Mouse (Mus musculus) neural tube, embryonic 12.5 days (tissue): Measurements from ENCODE around the gene Iqce. TPM values are rescaled to one million over a fixed set of nuclear protein-coding genes. Genes with fewer than 3 reads are reported as not detected.
A peak's percentile ranks its signal among the peaks of the same experiment; 100 is the strongest.

ENCODE experiments used
- ATAC-seq: fragments of 200-750 bp; cut with Nextera tagmentation; 2 replicates; pipeline ENCODE4 v1.8.0; 2017; ENCODE audit warnings: low read depth, mild to moderate bottlenecking, moderate TSS enrichment, moderate library complexity; ENCODE audit not compliant: low FRiP score
- H3K27ac ChIP-seq: fragments of 300-500 bp; sonication (generic); 2 replicates; pipeline ENCODE4 v1.5.1; 2016
- H3K27me3 ChIP-seq: fragments of 300-500 bp; sonication (generic); replicated peaks from 2 replicates; pipeline ENCODE4 v1.6.1; 2016; ENCODE audit warnings: mild to moderate bottlenecking
- H3K36me3 ChIP-seq: fragments of 300-500 bp; sonication (generic); 2 replicates; pipeline ENCODE4 v1.6.1; 2016; ENCODE audit warnings: mild to moderate bottlenecking
- H3K4me1 ChIP-seq: fragments of 300-500 bp; sonication (generic); 2 replicates; pipeline ENCODE4 v1.6.1; 2016
- H3K4me2 ChIP-seq: fragments of 300-500 bp; sonication (generic); replicated peaks from 2 replicates; pipeline ENCODE4 v1.6.1; 2016; ENCODE audit warnings: mild to moderate bottlenecking
- H3K4me3 ChIP-seq: fragments of 300-500 bp; sonication (generic); 2 replicates; pipeline ENCODE4 v1.5.1; 2016
- H3K9ac ChIP-seq: fragments of 300-500 bp; sonication (generic); 2 replicates; pipeline ENCODE4 v1.6.1; 2016; ENCODE audit warnings: mild to moderate bottlenecking
- H3K9me3 ChIP-seq: fragments of 300-500 bp; sonication (generic); 2 replicates; pipeline ENCODE4 v1.6.1; 2016; ENCODE audit warnings: mild to moderate bottlenecking
- WGBS: fragments of 180-500 bp; shearing (Covaris S2); methylation state at CpG from one replicate; pipeline ENCODE4 v1.1.7; 2016; 5-methylcytosine and 5-hydroxymethylcytosine counted together
- polyA plus RNA-seq: library from polyadenylated mRNA; unstranded; fragments of >200 nt; fragmentation: Nextera tagmentation; extraction: Ambion mirVana; gene quantifications from 2 replicates; pipeline ENCODE4 v1.2.1, GENCODE M21; 2016

The Iqce gene
- polyA plus RNA-seq, 1 experiment from 2014 or later: 29.5 TPM

- 90% methylated on average over 11 of the region's 11 CpGs for WGBS
- no peak for ATAC-seq
- Histone ChIP-seq H3K27me3 (peaks cover 18% of the 10 kb centered on the region), H3K9me3 (0 out of 2 replicates have a peak, but pooled peaks cover 2% of the 10 kb centered on the region), H3K36me3 (no peaks in the 10 kb centered on the region), H3K4me2 (no peak overlapping the region), H3K4me1 (peaks cover 8% of the 10 kb centered on the region), H3K9ac (no peak overlapping the region), H3K27ac (no peak overlapping the region), H3K4me3 (no peak overlapping the region)
Observed at GRCm38 (mm10) chr5:140731040-140731797, 29.0 kb upstream of the Iqce start.

GRCm38 (mm10) chr5:140726946-140727740 lies 25.0 kb upstream of the Iqce start:
- Histone ChIP-seq H3K4me3 (no peak overlapping the region), H3K36me3 (no peaks in the 10 kb centered on the region), H3K27me3 (no peaks in the 10 kb centered on the region), H3K4me1 (peaks cover 13% of the 10 kb centered on the region; the same call in 1 of the 2 replicates), H3K27ac (peak overlapping the region; percentile 1; the same call in 1 of the 2 replicates), H3K9me3 (no peaks in the 10 kb centered on the region), H3K9ac (no peak overlapping the region), H3K4me2 (no peak overlapping the region)
- WGBS: 86% methylated on average over 17 of the region's 17 CpGs
- no peak for ATAC-seq

GRCm38 (mm10) chr5:140726062-140726839 lies 24.1 kb upstream of the Iqce start:
- Histone ChIP-seq H3K36me3 (no peaks in the 10 kb centered on the region), H3K27me3 (no peaks in the 10 kb centered on the region), H3K9me3 (no peaks in the 10 kb centered on the region), H3K4me3 (no peak overlapping the region), H3K27ac (peak overlapping the region; percentile 1; the same call in 1 of the 2 replicates), H3K4me2 (no peak overlapping the region), H3K9ac (no peak overlapping the region), H3K4me1 (peaks cover 13% of the 10 kb centered on the region; the same call in 1 of the 2 replicates)
- 68% methylated on average over 7 of the region's 7 CpGs for WGBS
- ATAC-seq: peak; percentile 85

- peaks cover 13% of the 10 kb centered on the region; the same call in 1 of the 2 replicates for H3K4me1 ChIP-seq
- H3K27me3 ChIP-seq: no peaks in the 10 kb centered on the region
- H3K36me3 ChIP-seq: peaks cover 9% of the 10 kb centered on the region
- H3K4me2 ChIP-seq: no peak within 1 kb of the TSS
- no peaks in the 10 kb centered on the region for H3K9me3 ChIP-seq
- peak; percentile 44 for ATAC-seq
- H3K27ac ChIP-seq: no peak within 1 kb of the TSS
- 70% methylated on average over 13 of the region's 13 CpGs for WGBS
- 0 out of 2 replicates have a peak within 1 kb of the TSS, but pooled peaks have one; percentile 17 for H3K9ac ChIP-seq
- H3K4me3 ChIP-seq: no peak within 1 kb of the TSS
Observed at GRCm38 (mm10) chr5:140723822-140724221, 21.6 kb upstream of the Iqce start, which contains the start of gene Amz1. Gene Amz1 (plus strand): TSS chr5:140724127.

GRCm38 (mm10) chr5:140722121-140722520 lies 19.9 kb upstream of the Iqce start:
- Histone ChIP-seq H3K4me2 (no peak overlapping the region), H3K27ac (no peak overlapping the region), H3K4me1 (peaks cover 13% of the 10 kb centered on the region; the same call in 1 of the 2 replicates), H3K9ac (no peak overlapping the region), H3K27me3 (no peaks in the 10 kb centered on the region), H3K36me3 (peaks cover 26% of the 10 kb centered on the region), H3K9me3 (no peaks in the 10 kb centered on the region), H3K4me3 (no peak overlapping the region)
- ATAC-seq: no peak
- 80% methylated on average over 3 of the region's 3 CpGs for WGBS

- Histone ChIP-seq H3K27ac (no peak overlapping the region), H3K9ac (no peak overlapping the region), H3K4me1 (peaks cover 13% of the 10 kb centered on the region; the same call in 1 of the 2 replicates), H3K9me3 (no peaks in the 10 kb centered on the region), H3K27me3 (no peaks in the 10 kb centered on the region), H3K4me2 (no peak overlapping the region), H3K4me3 (no peak overlapping the region), H3K36me3 (peaks cover 40% of the 10 kb centered on the region)
- WGBS: 79% methylated on average over 7 of the region's 7 CpGs
- ATAC-seq: no peak
Observed at GRCm38 (mm10) chr5:140720773-140721172, 18.6 kb upstream of the Iqce start.

- Histone ChIP-seq H3K4me3 (no peak overlapping the region), H3K9me3 (no peaks in the 10 kb centered on the region), H3K36me3 (peaks cover 67% of the 10 kb centered on the region), H3K27ac (no peak overlapping the region), H3K9ac (no peak overlapping the region), H3K4me1 (no peaks in the 10 kb centered on the region), H3K4me2 (no peak overlapping the region), H3K27me3 (no peaks in the 10 kb centered on the region)
- no peak for ATAC-seq
- 86% methylated on average over 5 of the region's 5 CpGs for WGBS
Observed at GRCm38 (mm10) chr5:140711040-140711439, 8.9 kb upstream of the Iqce start.

GRCm38 (mm10) chr5:140710315-140710714 lies 8.1 kb upstream of the Iqce start:
- Histone ChIP-seq H3K4me2 (no peak overlapping the region), H3K4me3 (no peak overlapping the region), H3K9me3 (no peaks in the 10 kb centered on the region), H3K4me1 (peaks cover 7% of the 10 kb centered on the region), H3K27me3 (no peaks in the 10 kb centered on the region), H3K9ac (no peak overlapping the region), H3K27ac (no peak overlapping the region), H3K36me3 (peaks cover 60% of the 10 kb centered on the region)
- no peak for ATAC-seq
- 92% methylated on average over 6 of the region's 6 CpGs for WGBS

- peaks cover 24% of the 10 kb centered on the region for H3K4me1 ChIP-seq
- ATAC-seq: no peak
- H3K9me3 ChIP-seq: no peaks in the 10 kb centered on the region
- H3K36me3 ChIP-seq: peaks cover 13% of the 10 kb centered on the region
- no peaks in the 10 kb centered on the region for H3K27me3 ChIP-seq
- peak overlapping the region; percentile 86 for H3K4me2 ChIP-seq
- H3K9ac ChIP-seq: peak overlapping the region; percentile 79
- WGBS: 60% methylated on average over 7 of the region's 7 CpGs
- no peak overlapping the region for H3K27ac ChIP-seq
- peak overlapping the region; percentile 59 for H3K4me3 ChIP-seq
Observed at GRCm38 (mm10) chr5:140705501-140706171, 3.5 kb upstream of the Iqce start.

GRCm38 (mm10) chr5:140704378-140705251 lies 2.4 kb upstream of the Iqce start, which contains the start of gene Brat1:
Gene Brat1 (plus strand): TSS chr5:140705011.
- Histone ChIP-seq H3K4me2 (peak within 1 kb of the TSS; percentile 86), H3K9ac (peak within 1 kb of the TSS; percentile 79), H3K4me3 (peak within 1 kb of the TSS; percentile 59), H3K4me1 (peaks cover 24% of the 10 kb centered on the region), H3K36me3 (peaks cover 5% of the 10 kb centered on the region; the same call in 1 of the 2 replicates), H3K9me3 (no peaks in the 10 kb centered on the region), H3K27ac (peak within 1 kb of the TSS; percentile 57; the same call in 1 of the 2 replicates), H3K27me3 (no peaks in the 10 kb centered on the region)
- under 1% methylated on average over 69 of the region's 69 CpGs for WGBS
- peak; percentile 94 for ATAC-seq
